Mouse (Mus musculus) testis, adult 2 months (tissue): ENCODE results near the gene Ddit4.

ENCODE experiments used
- CTCF ChIP-seq: fragments of 200-500 bp; IDR thresholded peaks from 2 replicates; pipeline ENCODE4 v1.5.1; 2012; ENCODE audit warnings: low read depth, mild to moderate bottlenecking, inconsistent platforms, low read length, moderate library complexity; ENCODE audit not compliant: control insufficient read depth, insufficient read depth, insufficient replicate concordance
- POLR2A ChIP-seq: fragments of 200-500 bp; IDR thresholded peaks from 2 replicates; pipeline ENCODE4 v1.6.1; 2012; ENCODE audit warnings: low read depth, mild to moderate bottlenecking, inconsistent platforms, low read length, moderate library complexity; ENCODE audit not compliant: control insufficient read depth

DNA sequence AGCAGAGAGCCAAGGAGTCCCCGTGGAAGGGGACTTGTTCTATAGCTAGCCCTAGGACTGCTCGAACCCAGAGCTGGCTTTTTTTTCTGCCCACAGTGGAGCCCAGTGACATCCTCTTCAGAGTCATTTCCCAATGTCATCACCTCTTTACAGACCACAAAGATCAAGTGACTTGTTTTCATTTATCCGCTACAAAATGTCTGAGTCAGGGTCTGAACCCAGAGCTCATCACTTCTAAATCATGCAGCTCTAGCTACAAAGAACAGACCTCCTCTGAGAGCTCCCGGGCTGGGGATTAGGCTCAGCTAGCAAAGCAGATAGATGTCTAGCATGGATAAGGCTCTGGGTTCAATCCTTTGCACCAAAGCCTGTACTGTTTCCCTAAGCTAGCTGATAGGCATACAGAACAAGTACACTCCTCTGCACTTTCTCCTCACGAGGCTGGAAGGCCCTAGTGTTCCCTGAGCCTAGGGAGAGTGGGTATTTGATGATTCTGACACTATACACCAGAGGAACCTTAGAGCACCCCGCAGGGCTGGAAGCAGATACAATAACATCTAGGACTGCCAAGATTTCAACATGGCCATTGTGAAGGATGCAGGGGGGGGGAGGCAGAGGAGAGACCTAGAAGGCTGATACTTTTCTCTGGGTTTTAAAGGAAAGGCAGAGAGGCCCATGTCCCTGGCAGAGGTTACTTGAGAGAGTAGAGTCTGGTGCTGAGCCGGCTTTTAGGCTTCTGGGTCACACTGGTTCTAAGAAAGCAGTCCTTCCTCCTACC, 4.1 kb downstream of the Ddit4 start:
- TF ChIP-seq CTCF (no peak), POLR2A (no peak)
